Mouse (Mus musculus) neutrophil, adult 83 days (primary cell): ENCODE results near the gene Eif3g. TPM values are rescaled to one million over a fixed set of nuclear protein-coding genes. Genes with fewer than 3 reads are reported as not detected.

ENCODE experiments used
- total RNA-seq, 2 experiments: library from RNA; stranded (reverse); gene quantifications; one replicate each; pipeline ENCODE4 v1.2.4; 2023

Eif3g gene
- total RNA-seq = 10 to 100 TPM; 79.3 to 80.8 TPM

GRCm38 (mm10) chr9:20898511-20899073 lies at the start of gene Eif3g:
Gene Eif3g, minus strand, starts transcription at chr9:20898623.

DNA sequence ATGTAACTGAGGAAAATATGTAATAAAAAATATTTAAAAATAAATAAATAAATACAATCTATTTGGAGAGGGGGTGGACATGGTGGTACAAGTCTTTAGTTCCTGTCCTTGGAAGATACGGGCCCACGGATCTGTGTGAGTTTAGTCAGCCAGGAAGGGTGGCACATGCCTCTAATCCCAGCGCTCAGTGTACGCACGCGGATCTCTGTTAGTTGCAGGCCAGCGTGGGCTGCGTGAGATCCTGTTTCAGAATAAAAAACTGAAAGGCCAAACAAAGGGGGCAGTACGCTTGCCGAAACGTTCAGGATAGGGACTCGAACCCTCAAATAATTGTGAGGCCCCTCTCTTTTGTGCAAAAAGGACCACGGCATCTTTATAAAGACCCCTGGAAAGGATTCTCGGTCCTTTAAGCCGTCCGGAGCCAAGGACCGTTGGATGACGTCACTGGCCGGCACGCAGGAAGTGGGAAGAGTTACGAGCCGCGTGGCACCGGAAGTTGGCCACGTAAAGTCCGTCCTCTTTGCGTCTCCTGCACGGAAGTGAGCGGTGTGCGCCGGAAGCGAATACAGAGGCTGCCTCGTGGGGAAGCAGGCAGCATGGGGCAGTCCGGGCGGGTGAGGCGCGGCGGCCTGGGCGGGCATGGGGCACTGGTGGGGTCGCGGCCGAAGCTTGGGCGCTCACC lies 10.6 kb downstream of the Eif3g start, which contains the start of gene Ppan:
Gene Ppan, plus strand, starts transcription at position 472 of the 682 bp plus-strand sequence.

GRCm38 (mm10) chr9:20879097-20879792 lies 19.2 kb downstream of the Eif3g start, which contains the start of gene Angptl6:
Gene Angptl6, minus strand, starts transcription at chr9:20879727.

DNA sequence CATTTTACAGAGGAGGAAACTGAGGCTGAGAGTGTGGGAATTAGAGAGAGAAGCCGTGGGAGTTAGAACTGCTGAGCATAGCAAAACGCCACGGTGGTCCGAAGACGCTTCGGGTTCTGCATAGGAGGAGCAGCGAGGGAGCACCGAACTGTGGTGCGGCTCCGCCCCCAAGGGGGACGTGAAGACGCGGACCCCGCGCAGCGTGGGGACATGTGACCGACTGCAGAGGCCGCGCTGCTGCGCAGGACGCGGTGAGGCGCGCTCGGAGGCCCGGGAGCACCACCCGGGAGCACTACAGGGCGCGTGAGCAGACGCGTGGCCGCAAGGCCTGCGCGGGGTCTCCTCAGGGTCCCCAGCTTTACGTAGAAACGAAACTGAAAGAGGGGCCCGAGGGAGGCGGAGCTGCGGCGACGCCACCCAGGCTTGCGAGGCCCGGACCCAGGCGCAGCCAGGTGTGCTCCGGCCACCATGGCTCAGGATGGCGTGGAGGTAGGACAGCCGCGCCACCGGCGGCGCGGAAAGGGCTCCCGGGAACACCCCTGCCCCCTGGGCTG lies 29.9 kb downstream of the Eif3g start, which contains the start of gene A230050P20Rik:
Gene A230050P20Rik, plus strand, starts transcription at position 195 of the 554 bp plus-strand sequence.

Other genes starting within 250 kb of the Eif3g start
- gene Pin1, start 246.5 kb downstream of the Eif3g start, total RNA-seq = 1 to 10 TPM; 7.9 to 8.7 TPM
- gene Olfm2, start 152.3 kb downstream of the Eif3g start, total RNA-seq = not detected
- gene Col5a3, start 83.6 kb downstream of the Eif3g start, total RNA-seq = under 1 TPM; 0.68 to 0.83 TPM
- gene Rdh8, start 80.1 kb downstream of the Eif3g start, total RNA-seq = not detected
- gene A230050P20Rik, start 30.0 kb downstream of the Eif3g start, total RNA-seq = 1 to 10 TPM; 5.7 to 6.0 TPM
- gene Angptl6, start 18.9 kb downstream of the Eif3g start, total RNA-seq = under 1 TPM; 0.22 to 0.51 TPM
- 10 to 100 TPM; 28.5 to 28.9 TPM for gene Ppan, start 10.4 kb downstream of the Eif3g start, total RNA-seq
- gene Dnmt1, start 61.3 kb upstream of the Eif3g start, total RNA-seq = 100 to 1,000 TPM; 115 to 127 TPM
- 10 to 100 TPM in 1 of 2 experiments, 1 to 10 TPM in 1; 9.1 to 14.7 TPM for gene S1pr2, start 78.2 kb upstream of the Eif3g start, total RNA-seq
- 10 to 100 TPM; 39.6 to 43.6 TPM for gene Mrpl4, start 104.1 kb upstream of the Eif3g start, total RNA-seq
- 10 to 100 TPM; 16.6 to 17.7 TPM for gene Icam1, start 117.4 kb upstream of the Eif3g start, total RNA-seq
- gene Icam4, start 130.8 kb upstream of the Eif3g start, total RNA-seq = 1 to 10 TPM; 5.5 to 7.8 TPM
- under 1 TPM; 0.26 TPM for gene Icam5, start 133.4 kb upstream of the Eif3g start, total RNA-seq
- not detected for gene Zglp1, start 168.5 kb upstream of the Eif3g start, total RNA-seq
- gene Gm49373, start 174.5 kb upstream of the Eif3g start, total RNA-seq = under 1 TPM; 0.26 to 0.44 TPM
- 1 to 10 TPM; 6.6 to 8.3 TPM for gene Fdx1l, start 175.0 kb upstream of the Eif3g start, total RNA-seq
- gene Gm38431, start 193.4 kb upstream of the Eif3g start, total RNA-seq = 1 to 10 TPM; 2.1 to 3.0 TPM
- 10 to 100 TPM; 51.8 to 54.5 TPM for gene Raver1, start 193.4 kb upstream of the Eif3g start, total RNA-seq
- gene Tyk2, start 232.6 kb upstream of the Eif3g start, total RNA-seq = 10 to 100 TPM; 44.2 to 48.6 TPM